Mouse (Mus musculus) MEL-GATA-1-ER (cell line): Measurements from ENCODE around the gene Vmn1r232.

ENCODE experiments used
- DNase-seq: peaks from one replicate; pipeline ENCODE4 v3.0.0-alpha.2; 2012; ENCODE audit warnings: low read depth; ENCODE audit errors: extremely low read depth

The Vmn1r232 gene

DNA sequence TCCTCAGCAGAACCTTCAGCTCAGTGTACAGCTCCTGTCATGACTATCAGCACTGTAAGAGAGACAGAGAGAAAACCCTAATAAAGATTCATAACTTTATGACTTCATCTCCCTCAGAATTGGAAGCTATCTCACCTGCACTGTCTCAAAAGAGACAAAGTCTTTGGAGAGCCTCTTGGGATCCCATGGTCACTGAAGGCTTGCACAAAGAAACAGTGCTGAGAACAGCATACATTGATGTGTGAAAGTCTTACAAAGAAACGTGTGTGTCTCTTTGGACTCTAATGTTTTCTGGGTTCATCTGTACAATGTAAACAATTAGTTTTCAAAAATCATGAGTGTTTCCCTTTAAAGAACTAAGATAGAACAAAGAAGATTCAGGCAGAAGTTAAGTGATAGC is at the start of gene Vmn1r232:
Gene Vmn1r232, minus strand, starts transcription at position 101 of the 400 bp plus-strand sequence.
- DNase-seq, result no peak

DNA sequence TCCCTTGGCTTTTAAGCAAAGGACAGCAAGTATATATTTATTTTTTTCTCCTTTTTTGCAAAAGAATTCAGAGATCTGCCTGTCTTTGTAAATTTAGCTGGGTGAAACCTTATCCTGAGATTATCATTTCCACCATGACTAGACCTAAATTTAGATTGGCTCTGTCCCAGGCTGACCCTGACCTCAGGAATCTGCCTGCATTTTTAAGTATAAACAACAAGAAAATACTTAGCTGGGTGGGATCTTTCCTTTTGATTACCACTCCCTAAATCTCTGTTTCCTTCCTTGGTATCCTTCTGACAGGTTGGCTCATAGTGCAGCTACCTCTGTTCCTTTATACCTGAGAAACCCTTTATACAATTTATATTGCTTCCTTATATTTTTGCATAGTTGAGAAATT is 47.2 kb upstream of the Vmn1r232 start:
- DNase-seq, result no peak

DNA sequence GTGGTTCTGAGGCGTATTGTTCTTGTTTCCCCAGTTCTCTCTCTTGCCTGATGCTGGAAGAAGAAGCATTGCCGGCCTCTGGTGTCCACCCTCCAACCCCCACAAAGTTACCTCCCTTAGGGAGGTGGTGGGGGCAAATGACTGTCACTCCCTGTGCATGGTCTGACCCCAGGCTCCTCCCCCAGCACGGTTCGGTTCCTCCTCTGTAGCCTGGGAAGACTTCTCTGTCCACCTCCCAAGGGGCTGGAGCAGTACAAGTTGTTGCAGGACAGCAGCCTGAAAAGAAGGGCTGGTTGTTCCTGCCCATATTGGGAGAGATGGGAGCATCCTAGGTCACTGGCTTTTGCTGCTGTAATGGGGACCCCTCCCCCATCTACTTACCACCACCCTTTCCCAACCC is 45.9 kb upstream of the Vmn1r232 start:
- no peak for DNase-seq

DNA sequence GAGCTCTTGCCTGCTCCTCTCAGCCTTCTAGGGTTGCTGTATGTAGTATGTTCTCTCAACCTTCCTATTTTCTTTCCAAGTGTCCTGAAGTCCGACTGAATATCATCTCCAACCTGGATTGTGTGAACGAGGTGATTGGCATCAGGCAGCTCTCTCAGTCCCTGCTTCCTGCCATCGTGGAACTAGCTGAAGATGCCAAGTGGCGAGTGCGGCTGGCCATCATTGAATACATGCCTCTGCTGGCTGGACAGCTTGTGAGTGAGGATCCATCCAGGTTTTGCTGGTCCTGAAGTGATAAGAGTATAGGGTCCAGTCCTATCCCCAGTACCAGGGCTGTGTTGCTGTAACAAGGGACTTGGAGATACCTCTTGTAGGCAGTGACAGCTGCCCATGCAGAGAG is 40.9 kb upstream of the Vmn1r232 start:
- DNase-seq, result no peak

DNA sequence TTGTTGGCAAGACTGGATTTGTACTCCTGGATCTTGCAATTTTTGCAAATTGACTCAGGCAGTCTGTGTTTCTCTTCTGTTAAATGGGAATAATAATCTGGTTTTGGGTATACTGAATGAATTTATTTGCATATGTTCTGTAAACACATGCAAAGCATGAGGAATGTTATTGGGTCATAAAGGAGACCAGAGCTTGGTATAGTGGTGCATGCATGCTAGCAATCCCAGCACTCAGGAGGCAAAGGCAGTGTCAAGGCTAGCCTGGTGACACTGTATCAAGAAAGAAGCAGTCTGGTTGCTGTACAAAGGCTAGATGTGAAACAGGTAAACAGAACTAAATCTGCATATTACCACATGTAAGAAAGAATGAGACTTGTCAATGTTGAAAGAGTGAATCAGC is 27.1 kb upstream of the Vmn1r232 start:
- no peak for DNase-seq

DNA sequence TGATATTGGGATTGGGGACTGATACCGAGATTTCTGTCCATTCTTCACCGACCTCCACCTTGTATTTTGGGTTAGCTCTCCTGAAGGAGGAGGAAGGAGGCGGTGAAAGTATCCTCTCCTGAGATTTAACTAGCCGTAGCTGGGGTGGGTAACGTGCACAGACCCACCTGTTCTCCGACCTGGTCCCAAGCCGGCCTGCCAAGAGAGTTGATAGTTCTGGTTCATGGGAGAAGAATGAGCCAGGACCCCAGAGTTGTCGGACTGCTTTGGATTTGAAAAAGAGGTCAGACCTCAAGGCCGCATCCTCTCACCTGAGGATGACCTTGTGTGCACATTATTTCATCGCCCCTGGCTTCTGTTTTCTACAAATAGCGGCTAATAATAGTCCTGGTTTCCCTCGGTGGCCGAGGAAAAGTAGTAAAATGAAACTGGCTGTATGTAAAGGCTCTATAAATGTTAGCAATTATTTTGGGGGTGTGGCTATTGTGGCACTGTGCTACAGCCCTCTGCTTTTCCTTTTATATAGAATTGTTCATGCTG is 26.6 kb upstream of the Vmn1r232 start:
- DNase-seq, result no peak

DNA sequence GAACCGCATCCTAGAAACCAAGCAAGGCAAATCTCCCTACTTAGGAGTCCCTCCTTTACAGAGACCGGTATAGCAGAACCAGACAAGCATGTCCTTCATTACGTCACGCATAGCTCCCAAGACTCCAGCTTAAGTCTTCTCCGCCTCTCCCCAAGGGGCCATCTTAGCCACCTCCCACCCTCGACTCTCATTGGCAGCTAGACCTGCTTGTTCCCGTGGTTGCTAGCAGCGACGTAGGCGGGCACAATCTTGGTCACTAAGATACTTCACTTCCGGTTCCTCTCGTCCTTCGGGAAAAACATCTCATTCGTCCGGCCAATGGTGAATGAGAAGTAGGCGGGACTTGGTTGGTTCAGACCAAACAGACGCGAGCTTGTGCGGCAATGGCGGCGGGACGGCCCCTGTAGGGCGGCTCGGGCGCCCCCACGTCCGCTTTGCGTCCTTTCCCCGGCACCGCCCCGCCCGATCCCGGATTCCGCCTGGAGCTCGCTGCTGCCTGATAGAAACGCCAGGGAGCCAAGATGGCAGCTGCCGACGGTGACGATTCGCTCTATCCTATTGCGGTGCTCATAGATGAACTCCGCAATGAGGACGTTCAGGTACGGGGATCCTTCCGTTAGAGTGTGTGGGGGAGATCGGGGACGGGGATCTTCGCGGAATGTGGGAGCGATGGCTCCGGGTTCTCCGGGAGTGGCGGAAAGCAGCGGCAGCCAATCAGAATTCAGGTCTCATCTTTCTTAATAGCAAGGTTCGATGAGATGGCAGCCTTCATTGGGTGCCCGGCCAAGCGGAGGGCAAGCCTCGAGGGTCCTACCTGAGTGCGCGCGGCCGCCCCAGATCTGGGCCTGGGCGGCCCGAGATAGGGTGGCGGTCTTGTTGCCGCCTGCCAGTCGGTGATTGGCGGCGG is 25.7 kb upstream of the Vmn1r232 start, which contains the start of gene Ppp2r1a:
Gene Ppp2r1a, plus strand, starts transcription at position 327 of the 907 bp plus-strand sequence.
- DNase-seq, result peak; percentile 99

DNA sequence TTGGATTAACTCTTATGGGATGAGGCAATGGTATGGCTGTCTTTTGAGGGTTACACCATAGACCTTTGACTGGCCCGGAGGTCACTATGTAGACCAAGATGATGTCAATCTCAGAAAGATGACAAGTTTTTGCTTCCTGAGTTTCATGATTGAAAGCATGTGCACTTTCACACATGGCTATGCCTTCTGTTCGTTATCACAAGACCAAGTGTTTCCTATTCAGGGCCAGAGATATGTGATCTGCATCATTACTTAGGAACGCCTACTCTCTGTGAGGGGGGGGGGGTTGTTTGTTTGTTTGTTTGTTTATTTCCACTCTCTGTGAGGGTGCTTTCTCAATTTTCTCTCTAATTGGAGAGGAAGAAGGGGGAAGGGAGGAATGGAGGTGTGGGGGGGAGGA is 24.7 kb upstream of the Vmn1r232 start:
- no peak for DNase-seq

DNA sequence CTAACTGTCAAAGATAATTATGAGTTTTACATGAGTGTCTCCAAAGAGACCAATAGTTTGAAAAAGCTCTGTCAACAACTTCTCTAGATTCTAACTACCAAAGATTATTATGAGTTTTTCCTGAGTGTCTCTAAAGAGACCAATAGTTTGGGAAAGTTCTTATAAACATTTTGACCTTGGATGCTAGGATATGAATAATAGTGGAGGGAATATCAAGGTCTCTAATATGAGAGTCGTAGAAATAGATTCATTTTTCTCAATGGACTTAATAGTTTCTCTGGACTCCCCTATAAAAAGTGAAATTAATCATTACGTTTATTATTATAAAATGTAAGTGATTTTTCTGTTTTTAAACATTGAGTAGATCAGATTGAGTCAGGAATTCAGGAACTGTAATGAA is 14.5 kb downstream of the Vmn1r232 start, which contains the start of gene Vmn1r231:
Gene Vmn1r231, minus strand, starts transcription at position 101 of the 400 bp plus-strand sequence.
- DNase-seq, result no peak
